In genomic region chr7:30520856-30521255, GRCm38 (mm10) we compare ENCODE assay signal across 17 mouse cellular contexts. TPM values are rescaled to one million over a fixed set of nuclear protein-coding genes. Genes with fewer than 3 reads are reported as not detected.
A peak's percentile ranks its signal among the peaks of the same experiment; 100 is the strongest.
DNase-seq lines count a peak whose midpoint lies in the region; ATAC-seq and TF ChIP-seq lines count a peak whose summit lies in the region.
"Had no signal": no experiment of that assay in that cellular context is flagged by ENCODE, and none has a peak within 500 bp of the region (broad histone marks: within the 10 kb centered on the region; RNA-seq: fewer than 3 reads in every experiment).

No protein-coding gene starts in this region.

- no peak overlapping the region for H3K4me2 ChIP-seq in liver, postnatal 0 days (ENCODE audit: low read depth, low read length)
- H3K4me2 ChIP-seq in liver, embryonic 12.5 days: no peak overlapping the region
- no peak overlapping the region for H3K4me2 ChIP-seq in hindbrain, embryonic 13.5 days
- no peak overlapping the region for H3K4me2 ChIP-seq in neural tube, embryonic 12.5 days (replicated peaks)
- H3K4me2 ChIP-seq: kidney, embryonic 15.5 days had no signal

- no peaks in the 10 kb centered on the region; the same call in 1 of the 2 replicates for H3K36me3 ChIP-seq in liver, postnatal 0 days (replicated peaks; ENCODE audit: insufficient read depth, low read length)
- H3K36me3 ChIP-seq in liver, embryonic 12.5 days: peaks cover 26% of the 10 kb centered on the region
- peaks cover 33% of the 10 kb centered on the region for H3K36me3 ChIP-seq in hindbrain, embryonic 13.5 days
- H3K36me3 ChIP-seq in neural tube, embryonic 12.5 days: peaks cover 38% of the 10 kb centered on the region

- TF ChIP-seq CTCF in liver, postnatal 0 days (IDR thresholded peaks at IDR 0.05; ENCODE audit: low read depth): no peak

- H3K4me1 ChIP-seq in liver, postnatal 0 days (ENCODE audit: insufficient read depth): no peaks in the 10 kb centered on the region
- H3K4me1 ChIP-seq in liver, embryonic 12.5 days: 0 out of 2 replicates have a peak, but pooled peaks cover under 1% of the 10 kb centered on the region
- peaks cover 11% of the 10 kb centered on the region for H3K4me1 ChIP-seq in hindbrain, embryonic 13.5 days (replicated peaks)
- peaks cover 5% of the 10 kb centered on the region; the same call in 1 of the 2 replicates for H3K4me1 ChIP-seq in neural tube, embryonic 12.5 days

- no peak overlapping the region for H3K9ac ChIP-seq in liver, postnatal 0 days (replicated peaks)
- no peak overlapping the region for H3K9ac ChIP-seq in liver, embryonic 12.5 days
- peak overlapping the region; percentile 49; the same call in 1 of the 2 replicates for H3K9ac ChIP-seq in hindbrain, embryonic 13.5 days
- H3K9ac ChIP-seq in neural tube, embryonic 12.5 days: no peak overlapping the region
- H3K9ac ChIP-seq: kidney, embryonic 15.5 days had no signal

- DNase-seq in liver, postnatal 0 days: peak; percentile 12
- peak; percentile 79 to 85 for DNase-seq in cerebellum, postnatal 10 days
- DNase-seq in retina, postnatal 1 day: no peak
- DNase-seq in left cerebral cortex, postnatal 14 days (ENCODE audit: low spot score in 2 of 2): no peak
- no peak for DNase-seq in thymus, postnatal 10 days (ENCODE audit: low spot score in 2 of 2)
- DNase-seq: adrenal gland, postnatal 36 days; lung, adult 18-20 months had no signal

- no peak for ATAC-seq in liver, postnatal 0 days
- ATAC-seq in liver, embryonic 12.5 days: no peak
- ATAC-seq in hindbrain, embryonic 13.5 days (ENCODE audit: low FRiP score): peak; percentile 18; the same call in 1 of the 2 replicates
- no peak for ATAC-seq in neural tube, embryonic 12.5 days (ENCODE audit: low FRiP score, low read depth)

- 84% methylated on average over 5 of the region's 5 CpGs for WGBS in liver, postnatal 0 days (ENCODE audit: insufficient replicate concordance)
- 72% methylated on average over 5 of the region's 5 CpGs for WGBS in liver, embryonic 12.5 days (ENCODE audit: insufficient replicate concordance)
- 77% methylated on average over 5 of the region's 5 CpGs for whole genome bisulfite sequencing in hindbrain, embryonic 13.5 days
- WGBS in neural tube, embryonic 12.5 days: 81% methylated on average over 5 of the region's 5 CpGs

- no peak for TF ChIP-seq EP300 in liver, postnatal 0 days (IDR thresholded peaks at IDR 0.05; ENCODE audit: low read depth)

- intact Hi-C loops in left cerebral cortex, postnatal 14 days (cut with DNase I): no loop called here

- no peak overlapping the region for H3K27ac ChIP-seq in liver, postnatal 0 days (ENCODE audit: low read depth)
- H3K27ac ChIP-seq in liver, embryonic 12.5 days: no peak overlapping the region
- H3K27ac ChIP-seq in hindbrain, embryonic 13.5 days: no peak overlapping the region; the same call in 1 of the 2 replicates
- H3K27ac ChIP-seq in neural tube, embryonic 12.5 days: 0 out of 2 replicates have a peak overlapping the region, but pooled peaks have one; percentile 27
- H3K27ac ChIP-seq: kidney, embryonic 15.5 days had no signal

- H3K4me3 ChIP-seq in liver, postnatal 0 days (ENCODE audit: low read depth, low read length): no peak overlapping the region
- no peak overlapping the region for H3K4me3 ChIP-seq in liver, embryonic 12.5 days
- H3K4me3 ChIP-seq in hindbrain, embryonic 13.5 days: no peak overlapping the region
- no peak overlapping the region for H3K4me3 ChIP-seq in neural tube, embryonic 12.5 days
- H3K4me3 ChIP-seq: kidney, embryonic 15.5 days had no signal

- H3K9me3 ChIP-seq in liver, postnatal 0 days (ENCODE audit: low read length): no peaks in the 10 kb centered on the region
- no peaks in the 10 kb centered on the region for H3K9me3 ChIP-seq in liver, embryonic 12.5 days (replicated peaks)
- no peaks in the 10 kb centered on the region for H3K9me3 ChIP-seq in hindbrain, embryonic 13.5 days
- H3K9me3 ChIP-seq in neural tube, embryonic 12.5 days: no peaks in the 10 kb centered on the region
- H3K9me3 ChIP-seq: G1E; kidney, embryonic 15.5 days had no signal

- H3K27me3 ChIP-seq in liver, postnatal 0 days (ENCODE audit: insufficient read depth, low read length): no peaks in the 10 kb centered on the region
- 0 out of 2 replicates have a peak, but pooled peaks cover 3% of the 10 kb centered on the region for H3K27me3 ChIP-seq in liver, embryonic 12.5 days (replicated peaks)
- H3K27me3 ChIP-seq in hindbrain, embryonic 13.5 days: no peaks in the 10 kb centered on the region
- H3K27me3 ChIP-seq in neural tube, embryonic 12.5 days (replicated peaks): no peaks in the 10 kb centered on the region
- H3K27me3 ChIP-seq: kidney, embryonic 15.5 days had no signal

RNA-seq across cellular contexts. Expression of gene Arhgap33, which starts 14.0 kb away (rescaled TPM):
- polyA plus RNA-seq in liver, postnatal 0 days (2015; fragmentation: Nextera tagmentation; extraction: Ambion mirVana): 1.0 and 1.1 TPM in 2 replicates
- polyA plus RNA-seq in liver, embryonic 12.5 days (2016; fragmentation: Nextera tagmentation; extraction: Ambion mirVana): 4.0 and 4.8 TPM in 2 replicates
- 103 and 111 TPM in 2 replicates for polyA plus RNA-seq in hindbrain, embryonic 13.5 days (2015; fragmentation: Nextera tagmentation; extraction: Ambion mirVana)
- 78.3 and 90.0 TPM in 2 replicates for polyA plus RNA-seq in neural tube, embryonic 12.5 days (2016; fragmentation: Nextera tagmentation; extraction: Ambion mirVana)
- total RNA-seq in left cerebral cortex, postnatal 14 days (2021): 100 to 1,000 TPM; 233 to 246 TPM

RNA-seq across cellular contexts. Expression of gene Prodh2, which starts 27.4 kb away (rescaled TPM):
- 203 and 205 TPM in 2 replicates for polyA plus RNA-seq in liver, postnatal 0 days (2015; fragmentation: Nextera tagmentation; extraction: Ambion mirVana)
- 21.1 and 22.3 TPM in 2 replicates for polyA plus RNA-seq in liver, embryonic 12.5 days (2016; fragmentation: Nextera tagmentation; extraction: Ambion mirVana)
- not detected in 2 replicates for polyA plus RNA-seq in hindbrain, embryonic 13.5 days (2015; fragmentation: Nextera tagmentation; extraction: Ambion mirVana)
- polyA plus RNA-seq in neural tube, embryonic 12.5 days (2016; fragmentation: Nextera tagmentation; extraction: Ambion mirVana): not detected in 2 replicates
- total RNA-seq in left cerebral cortex, postnatal 14 days (2021): not detected
- total RNA-seq: common myeloid progenitor, adult 5-6 weeks; G1E; heart, postnatal 25 days; megakaryocyte progenitor cell, adult 5-6 weeks; neutrophil, adult 5-6 weeks had no signal
- polyA plus RNA-seq: G1E; limb, embryonic 11.5 days had no signal

RNA-seq across cellular contexts. Expression of gene Hspb6, which starts 31.1 kb away (rescaled TPM):
- polyA plus RNA-seq in liver, postnatal 0 days (2015; fragmentation: Nextera tagmentation; extraction: Ambion mirVana): 4.9 and 6.6 TPM in 2 replicates
- polyA plus RNA-seq in liver, embryonic 12.5 days (2016; fragmentation: Nextera tagmentation; extraction: Ambion mirVana): 5.0 and 5.4 TPM in 2 replicates
- 7.8 and 7.9 TPM in 2 replicates for polyA plus RNA-seq in hindbrain, embryonic 13.5 days (2015; fragmentation: Nextera tagmentation; extraction: Ambion mirVana)
- 5.4 and 6.0 TPM in 2 replicates for polyA plus RNA-seq in neural tube, embryonic 12.5 days (2016; fragmentation: Nextera tagmentation; extraction: Ambion mirVana)
- 10 to 100 TPM in 1 of 2 experiments, 1 to 10 TPM in 1; 5.3 to 10.8 TPM for total RNA-seq in left cerebral cortex, postnatal 14 days (2021)

RNA-seq across cellular contexts. Expression of gene Proser3, which starts 31.2 kb away (rescaled TPM):
- 0.53 and 1.1 TPM in 2 replicates for polyA plus RNA-seq in liver, postnatal 0 days (2015; fragmentation: Nextera tagmentation; extraction: Ambion mirVana)
- 5.3 and 5.6 TPM in 2 replicates for polyA plus RNA-seq in liver, embryonic 12.5 days (2016; fragmentation: Nextera tagmentation; extraction: Ambion mirVana)
- polyA plus RNA-seq in hindbrain, embryonic 13.5 days (2015; fragmentation: Nextera tagmentation; extraction: Ambion mirVana): 8.1 and 8.4 TPM in 2 replicates
- polyA plus RNA-seq in neural tube, embryonic 12.5 days (2016; fragmentation: Nextera tagmentation; extraction: Ambion mirVana): 9.7 and 11.0 TPM in 2 replicates
- 1 to 10 TPM; 2.7 to 3.8 TPM for total RNA-seq in left cerebral cortex, postnatal 14 days (2021)

RNA-seq across cellular contexts. Expression of gene Lin37, which starts 38.8 kb away (rescaled TPM):
- 16.0 and 18.9 TPM in 2 replicates for polyA plus RNA-seq in liver, postnatal 0 days (2015; fragmentation: Nextera tagmentation; extraction: Ambion mirVana)
- polyA plus RNA-seq in liver, embryonic 12.5 days (2016; fragmentation: Nextera tagmentation; extraction: Ambion mirVana): 30.3 and 31.4 TPM in 2 replicates
- polyA plus RNA-seq in hindbrain, embryonic 13.5 days (2015; fragmentation: Nextera tagmentation; extraction: Ambion mirVana): 51.7 and 57.9 TPM in 2 replicates
- polyA plus RNA-seq in neural tube, embryonic 12.5 days (2016; fragmentation: Nextera tagmentation; extraction: Ambion mirVana): 52.8 and 53.4 TPM in 2 replicates
- total RNA-seq in left cerebral cortex, postnatal 14 days (2021): 10 to 100 TPM; 37.5 to 39.0 TPM

Comparison
In these comparisons a context has a peak if more than half of its experiments do, and no peak if none do; other contexts are left out.
1. DNase-seq: peak in liver, postnatal 0 days (single experiment) and cerebellum, postnatal 10 days (2 of 2); none in retina, postnatal 1 day (single experiment), left cerebral cortex, postnatal 14 days (0 of 2) and thymus, postnatal 10 days (0 of 2).
2. RNA of gene Arhgap33, which starts 14.0 kb away (polyA plus RNA-seq): 103 to 111 TPM in hindbrain, embryonic 13.5 days and 78.3 to 90.0 TPM in neural tube, embryonic 12.5 days; 4.0 to 4.8 TPM in liver, embryonic 12.5 days and 1.0 to 1.1 TPM in liver, postnatal 0 days; every median in the first group is over 10 times any median in the second.
3. RNA of gene Prodh2, which starts 27.4 kb away (polyA plus RNA-seq): 203 to 205 TPM in liver, postnatal 0 days and 21.1 to 22.3 TPM in liver, embryonic 12.5 days; not detected in hindbrain, embryonic 13.5 days and not detected in neural tube, embryonic 12.5 days; every median in the first group is over 10 times any median in the second.